Mouse (Mus musculus) lung, postnatal 0 days (tissue): ENCODE measurements at regions not wholly inside any gene's neighbourhood (a gene's known extent, or its start where the extent isn't known, plus 50 kb on each side); places are given as distances from the start of the nearest gene placed in this dataset.

ENCODE experiments used
- CTCF ChIP-seq: IDR thresholded peaks from 2 replicates; pipeline ENCODE4 v1.5.1; 2016; ENCODE audit warnings: antibody characterized with exemption, mild to moderate bottlenecking
- EP300 ChIP-seq: IDR thresholded peaks from 2 replicates; pipeline ENCODE4 v1.6.1; 2016; ENCODE audit warnings: antibody characterized with exemption, mild to moderate bottlenecking, control low read depth

DNA sequence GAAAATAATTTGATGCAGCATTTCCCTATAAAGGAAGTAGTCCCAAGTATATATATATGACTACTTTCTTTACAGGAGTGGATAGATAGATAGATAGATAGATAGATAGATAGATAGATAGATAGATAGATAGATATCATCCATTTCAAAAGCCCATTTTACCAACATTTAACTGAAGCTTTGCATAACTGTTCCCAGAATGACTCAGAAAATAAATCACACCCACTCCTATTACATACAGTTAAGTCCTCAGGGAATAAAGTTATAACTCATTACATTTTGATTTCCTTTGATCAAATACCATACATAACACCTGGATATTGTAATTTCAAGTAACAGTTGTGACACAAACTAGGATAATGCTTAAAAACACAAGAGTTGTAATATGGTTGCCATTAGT is 659.6 kb upstream of the Gm8797 start:
- TF ChIP-seq EP300 (no peak), CTCF (no peak)
